ENCODE assay signal across 12 mouse cellular contexts in the genomic region with DNA sequence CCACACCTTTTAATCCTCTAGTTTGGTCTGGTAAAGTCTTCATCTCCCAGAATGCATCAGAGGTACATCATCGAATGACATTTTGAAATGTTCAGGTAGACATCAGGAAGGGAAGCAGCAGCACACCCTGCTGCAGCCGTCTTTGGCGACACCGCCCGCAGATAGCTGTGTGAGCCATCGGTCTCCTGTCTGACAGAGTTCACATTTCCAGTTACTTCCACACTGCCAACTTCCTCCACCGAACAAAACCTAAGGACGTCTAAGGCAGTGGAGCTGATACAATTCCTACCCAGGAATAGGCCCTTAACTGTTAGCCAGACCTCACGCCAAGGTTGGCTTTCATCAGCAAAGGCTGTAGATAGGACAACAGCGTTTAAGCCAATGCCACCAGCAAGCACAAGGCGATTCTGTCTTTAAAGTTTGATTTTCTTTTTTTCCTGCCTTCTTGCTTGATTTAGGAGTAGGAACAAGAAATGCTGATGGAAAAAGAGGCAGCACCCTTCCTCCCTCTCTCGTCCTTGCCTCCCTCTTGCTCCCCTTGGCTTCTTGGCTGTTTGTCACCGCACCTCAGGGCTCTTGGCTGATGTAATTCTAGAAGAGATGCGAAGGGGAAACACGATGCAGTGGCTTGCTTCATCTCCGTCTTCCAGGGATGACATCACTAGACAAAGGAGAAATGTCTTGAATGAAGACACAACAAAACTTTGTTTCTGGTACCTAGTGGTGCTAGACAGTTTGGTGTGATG. TPM values are rescaled to one million over a fixed set of nuclear protein-coding genes. Genes with fewer than 3 reads are reported as not detected.
DNase-seq lines count a peak whose midpoint lies in the region; ATAC-seq lines count a peak whose summit lies in the region.
"Had no signal": no experiment of that assay in that cellular context is flagged by ENCODE, and none has a peak within 500 bp of the region (broad histone marks: within the 10 kb centered on the region; RNA-seq: fewer than 3 reads in every experiment).

No protein-coding gene starts in this region.

- no peaks in the 10 kb centered on the region for H3K9me3 ChIP-seq in heart, embryonic 12.5 days (replicated peaks)
- H3K9me3 ChIP-seq: liver, embryonic 12.5 days had no signal

- H3K4me1 ChIP-seq in heart, embryonic 12.5 days (replicated peaks), result peaks cover 42% of the 10 kb centered on the region

- WGBS in heart, embryonic 12.5 days, result 55% methylated on average over 16 of the region's 16 CpGs

- H3K4me2 ChIP-seq in heart, embryonic 12.5 days, result peak overlapping the region; percentile 25; the same call in 1 of the 2 replicates

- no peaks in the 10 kb centered on the region for H3K36me3 ChIP-seq in heart, embryonic 12.5 days
- H3K36me3 ChIP-seq: liver, embryonic 12.5 days had no signal

- DNase-seq in heart, adult 11 months, result peak; percentile 95
- DNase-seq in heart, postnatal 25 days (ENCODE audit: low spot score), result no peak
- DNase-seq in lung, postnatal 10 days, result peak; percentile 16
- no peak for DNase-seq in lung, postnatal 14 days
- DNase-seq in right cerebral cortex, postnatal 25 days, result no peak
- DNase-seq in right cerebral cortex, postnatal 36 days (ENCODE audit: low spot score in 2 of 2), result no peak
- no peak for DNase-seq in layer of hippocampus, adult 8-10 months (ENCODE audit: low spot score in 2 of 2)
- DNase-seq: cerebellum, adult 2 months had no signal

- H3K4me3 ChIP-seq in heart, embryonic 12.5 days, result no peak overlapping the region
- H3K4me3 ChIP-seq: liver, embryonic 12.5 days had no signal

- H3K9ac ChIP-seq in heart, embryonic 12.5 days, result no peak overlapping the region
- H3K9ac ChIP-seq: liver, embryonic 12.5 days had no signal

- H3K27me3 ChIP-seq in heart, embryonic 12.5 days (replicated peaks), result no peaks in the 10 kb centered on the region

- no peak overlapping the region for H3K27ac ChIP-seq in heart, embryonic 12.5 days (ENCODE audit: poor library complexity, severe bottlenecking)

- ATAC-seq in heart, embryonic 12.5 days (ENCODE audit: insufficient number of reproducible peaks, low FRiP score), result no peak
- ATAC-seq: forebrain, embryonic 16.5 days; inflammation-experienced regulatory T-cells, adult 6 months; liver, embryonic 12.5 days had no signal

- intact Hi-C loops in heart, postnatal 25 days (cut with DNase I), result loop anchor here (2.0 to 5.0 kb wide), 2 partner anchors 63 to 217 kb away; no protein-coding TSS in a partner anchor

RNA-seq across cellular contexts. Expression of gene Fam43a, which starts 4.7 kb away (rescaled TPM):
- total RNA-seq in heart, postnatal 25 days (2021), result 10 to 100 TPM; 25.8 to 31.2 TPM
- 14.5 and 15.4 TPM in 2 replicates for polyA plus RNA-seq in heart, embryonic 12.5 days (2016; fragmentation: Nextera tagmentation; extraction: Ambion mirVana)
- total RNA-seq in layer of hippocampus, adult 8-10 months (2022), result 10 to 100 TPM in 1 of 4 experiments, 1 to 10 TPM in 3; 9.4 to 10.9 (median 9.7) TPM

RNA-seq across cellular contexts. Expression of gene Lsg1, which starts 16.8 kb away (rescaled TPM):
- 10 to 100 TPM; 16.9 to 18.8 TPM for total RNA-seq in heart, postnatal 25 days (2021)
- 42.9 and 48.1 TPM in 2 replicates for polyA plus RNA-seq in heart, embryonic 12.5 days (2016; fragmentation: Nextera tagmentation; extraction: Ambion mirVana)
- total RNA-seq in layer of hippocampus, adult 8-10 months (2022), result 10 to 100 TPM; 18.7 to 24.6 (median 21.0) TPM

RNA-seq across cellular contexts. Expression of gene Tmem44, which starts 53.6 kb away (rescaled TPM):
- 1 to 10 TPM; 6.5 to 7.8 TPM for total RNA-seq in heart, postnatal 25 days (2021)
- polyA plus RNA-seq in heart, embryonic 12.5 days (2016; fragmentation: Nextera tagmentation; extraction: Ambion mirVana), result 23.8 and 26.9 TPM in 2 replicates
- 10 to 100 TPM; 33.4 to 39.9 (median 35.1) TPM for total RNA-seq in layer of hippocampus, adult 8-10 months (2022)

Comparison
In these comparisons a context has a peak if more than half of its experiments do, and no peak if none do; other contexts are left out.
1. DNase-seq: peak in heart, adult 11 months (single experiment) and lung, postnatal 10 days (single experiment); none in heart, postnatal 25 days (single experiment), lung, postnatal 14 days (single experiment), right cerebral cortex, postnatal 25 days (single experiment), right cerebral cortex, postnatal 36 days (0 of 2) and layer of hippocampus, adult 8-10 months (0 of 2).